Mouse (Mus musculus) testis, adult 2 months (tissue): ENCODE data around the gene Pfkm.

Experiments
- CTCF ChIP-seq: fragments of 200-500 bp; IDR thresholded peaks from 2 replicates; pipeline ENCODE4 v1.5.1; 2012; ENCODE audit warnings: low read depth, mild to moderate bottlenecking, inconsistent platforms, low read length, moderate library complexity; ENCODE audit not compliant: control insufficient read depth, insufficient read depth, insufficient replicate concordance
- POLR2A ChIP-seq: fragments of 200-500 bp; IDR thresholded peaks from 2 replicates; pipeline ENCODE4 v1.6.1; 2012; ENCODE audit warnings: low read depth, mild to moderate bottlenecking, inconsistent platforms, low read length, moderate library complexity; ENCODE audit not compliant: control insufficient read depth

GRCm38 (mm10) chr15:98139763-98140162 lies 47.4 kb downstream of the Pfkm start:
- TF ChIP-seq CTCF: no peak
- no peak for TF ChIP-seq POLR2A
